Mouse (Mus musculus) left cerebral cortex, adult 9 months (tissue): Measurements from ENCODE around the gene Cnpy3.
"Not testable (repeated sequence)": the region's sequence is repeated elsewhere in the genome, so short reads cannot be mapped to it uniquely, and the experiment has no call there.

Experiments
- DNase-seq, 2 experiments: peaks; one replicate each; pipeline ENCODE4 v3.0.0; 2022; ENCODE audit warnings: low spot score in 2 of 2

Gene Cnpy3

GRCm38 (mm10) chr17:46751794-46752556, at the start of gene Cnpy3:
Gene Cnpy3 (minus strand): TSS chr17:46752214.
- peak; percentile 95 to 98 for DNase-seq

- no peak for DNase-seq
Measured at GRCm38 (mm10) chr17:46801761-46802160, 49.7 kb upstream of the Cnpy3 start.

GRCm38 (mm10) chr17:46799680-46800079, 47.7 kb upstream of the Cnpy3 start:
- DNase-seq, result no peak

- no peak for DNase-seq
Measured at GRCm38 (mm10) chr17:46797386-46797785, 45.4 kb upstream of the Cnpy3 start.

- DNase-seq, result no peak
Measured at GRCm38 (mm10) chr17:46796743-46797142, 44.7 kb upstream of the Cnpy3 start.

GRCm38 (mm10) chr17:46792963-46793362, 40.9 kb upstream of the Cnpy3 start:
- DNase-seq, result no peak

GRCm38 (mm10) chr17:46787974-46788373, 36.0 kb upstream of the Cnpy3 start:
- DNase-seq, result not testable (repeated sequence)

GRCm38 (mm10) chr17:46786952-46787351, 34.9 kb upstream of the Cnpy3 start:
- no peak for DNase-seq

GRCm38 (mm10) chr17:46783222-46783565, 31.2 kb upstream of the Cnpy3 start:
- no peak for DNase-seq

- DNase-seq, result peak; percentile 76 to 90
Measured at GRCm38 (mm10) chr17:46782341-46783221, 30.6 kb upstream of the Cnpy3 start, which contains the start of gene Rpl7l1. Gene Rpl7l1 (minus strand): TSS chr17:46782672.

GRCm38 (mm10) chr17:46781876-46782275, 29.9 kb upstream of the Cnpy3 start:
- no peak for DNase-seq

GRCm38 (mm10) chr17:46776087-46776486, 24.1 kb upstream of the Cnpy3 start:
- no peak for DNase-seq

- DNase-seq, result no peak
Measured at GRCm38 (mm10) chr17:46775070-46775469, 23.1 kb upstream of the Cnpy3 start.

- no peak for DNase-seq
Measured at GRCm38 (mm10) chr17:46774131-46774472, 22.1 kb upstream of the Cnpy3 start.

- DNase-seq, result no peak
Measured at GRCm38 (mm10) chr17:46773278-46774130, 21.5 kb upstream of the Cnpy3 start.

GRCm38 (mm10) chr17:46772404-46773277, 20.6 kb upstream of the Cnpy3 start, which contains the start of gene 2310039H08Rik:
Gene 2310039H08Rik (plus strand): TSS chr17:46772635.
- DNase-seq, result peak; percentile 63 to 83

GRCm38 (mm10) chr17:46772038-46772403, 20.0 kb upstream of the Cnpy3 start:
- no peak for DNase-seq

GRCm38 (mm10) chr17:46771616-46772015, 19.6 kb upstream of the Cnpy3 start:
- no peak for DNase-seq

GRCm38 (mm10) chr17:46771025-46771424, 19.0 kb upstream of the Cnpy3 start:
- no peak for DNase-seq

- DNase-seq, result no peak
Measured at GRCm38 (mm10) chr17:46770546-46770945, 18.5 kb upstream of the Cnpy3 start.

GRCm38 (mm10) chr17:46767868-46768267, 15.9 kb upstream of the Cnpy3 start:
- no peak for DNase-seq
